Mouse (Mus musculus) kidney, embryonic 15.5 days (tissue): ENCODE results near the gene Aamp. TPM values are rescaled to one million over a fixed set of nuclear protein-coding genes. Genes with fewer than 3 reads are reported as not detected.
"Not testable (repeated sequence)": the region's sequence is repeated elsewhere in the genome, so short reads cannot be mapped to it uniquely, and the experiment has no call there.

Source experiments
- ATAC-seq: fragments of 200-750 bp; cut with Nextera tagmentation; replicated peaks from 2 replicates; pipeline ENCODE4 v1.8.0; 2017; ENCODE audit warnings: moderate TSS enrichment; ENCODE audit not compliant: low FRiP score
- H3K27ac ChIP-seq: fragments of 300-500 bp; sonication (generic); 2 replicates; pipeline ENCODE4 v1.5.1; 2015; ENCODE audit warnings: mild to moderate bottlenecking, inconsistent platforms
- H3K27me3 ChIP-seq: fragments of 300-500 bp; sonication (generic); 2 replicates; pipeline ENCODE4 v1.6.1; 2015; ENCODE audit warnings: inconsistent platforms
- H3K36me3 ChIP-seq: fragments of 300-500 bp; sonication (generic); 2 replicates; pipeline ENCODE4 v1.6.1; 2015; ENCODE audit warnings: inconsistent platforms
- H3K4me1 ChIP-seq: fragments of 300-500 bp; sonication (generic); 2 replicates; pipeline ENCODE4 v1.6.1; 2015; ENCODE audit warnings: inconsistent platforms
- H3K4me2 ChIP-seq: fragments of 300-500 bp; sonication (generic); 2 replicates; pipeline ENCODE4 v1.6.1; 2015; ENCODE audit warnings: moderate library complexity, mild to moderate bottlenecking, inconsistent platforms
- H3K4me3 ChIP-seq: fragments of 300-500 bp; sonication (generic); replicated peaks from 2 replicates; pipeline ENCODE4 v1.5.1; 2015; ENCODE audit warnings: mild to moderate bottlenecking, inconsistent platforms
- H3K9ac ChIP-seq: fragments of 300-500 bp; sonication (generic); 2 replicates; pipeline ENCODE4 v1.6.1; 2015; ENCODE audit warnings: mild to moderate bottlenecking, inconsistent platforms
- H3K9me3 ChIP-seq: fragments of 300-500 bp; sonication (generic); replicated peaks from 2 replicates; pipeline ENCODE4 v1.6.1; 2016; ENCODE audit warnings: inconsistent platforms
- WGBS: fragments of 180-500 bp; shearing (Covaris S2); methylation state at CpG from one replicate; pipeline ENCODE4 v1.1.7; 2015; ENCODE audit warnings: mixed read lengths; 5-methylcytosine and 5-hydroxymethylcytosine counted together
- polyA plus RNA-seq: library from polyadenylated mRNA; unstranded; fragments of >200 nt; fragmentation: Nextera tagmentation; extraction: Ambion mirVana; gene quantifications from 2 replicates; pipeline ENCODE4 v1.2.1, GENCODE M21; 2015

Aamp gene
- polyA plus RNA-seq: 267 and 283 TPM in 2 replicates

DNA sequence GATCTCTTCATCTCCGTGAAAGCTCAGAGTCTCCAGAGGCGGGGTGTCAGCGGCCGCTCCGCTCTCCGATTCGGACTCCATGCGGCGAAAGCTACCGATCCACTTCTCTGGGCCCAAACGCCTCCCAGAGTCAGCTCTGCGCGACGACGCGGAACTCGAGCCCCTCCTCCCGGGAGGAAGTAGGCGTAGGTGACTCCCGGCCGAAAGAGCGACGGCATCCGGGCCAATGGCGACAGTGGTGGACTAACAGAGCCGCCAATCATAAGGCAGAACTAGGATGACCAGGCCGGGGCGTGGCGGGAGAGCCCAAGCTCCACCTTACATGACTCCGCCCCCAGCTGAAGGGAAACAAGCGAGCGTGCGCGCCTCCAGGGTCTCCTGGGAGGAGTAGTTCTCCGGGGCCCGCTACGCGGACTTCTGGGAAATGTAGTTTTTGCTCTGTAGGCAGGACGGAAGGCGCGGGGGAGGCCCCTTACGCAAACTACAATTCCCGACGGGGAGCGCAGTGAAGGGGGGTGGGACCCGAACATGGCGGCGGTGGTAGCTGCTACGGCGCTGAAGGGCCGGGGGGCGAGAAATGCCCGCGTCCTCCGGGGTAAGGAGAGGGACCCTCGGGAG is at the start of gene Aamp, which contains the start of gene Pnkd:
Gene Aamp (minus strand): TSS at position 196 of the 618 bp plus-strand sequence.
Gene Pnkd (plus strand): TSS at position 388 of the 618 bp plus-strand sequence.
- Histone ChIP-seq H3K4me1 (peaks cover 39% of the 10 kb centered on the region), H3K4me3 (peak within 1 kb of the TSS; percentile 92), H3K27me3 (no peaks in the 10 kb centered on the region), H3K36me3 (peaks cover 68% of the 10 kb centered on the region), H3K4me2 (peak within 1 kb of the TSS; percentile 80), H3K9ac (peak within 1 kb of the TSS; percentile 86), H3K9me3 (no peaks in the 10 kb centered on the region), H3K27ac (peak within 1 kb of the TSS; percentile 89)
- WGBS: under 1% methylated on average over 55 of the region's 56 CpGs
- ATAC-seq: peak; percentile 97

DNA sequence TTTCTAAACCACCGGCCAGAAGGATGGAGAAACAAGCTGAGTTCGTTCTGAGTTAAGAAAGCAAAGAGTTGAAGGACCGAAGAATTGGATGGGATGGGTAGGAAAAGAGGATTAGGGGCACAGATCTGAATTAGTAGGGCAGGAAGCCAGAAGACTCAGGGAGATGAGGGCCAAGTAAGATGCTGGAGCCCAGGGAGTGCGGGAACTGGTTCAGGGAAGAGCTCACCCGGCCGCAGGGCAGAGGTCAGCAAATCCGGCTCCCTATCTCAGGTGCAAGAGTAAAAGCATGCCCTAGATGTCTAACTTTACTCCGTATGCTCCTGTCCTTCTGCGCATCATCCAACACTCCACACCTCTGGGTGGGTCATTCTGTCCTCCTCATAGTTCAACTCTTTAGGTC is 48.4 kb upstream of the Aamp start:
- no peak for ATAC-seq
- Histone ChIP-seq H3K27me3 (no peaks in the 10 kb centered on the region), H3K4me1 (peaks cover 56% of the 10 kb centered on the region), H3K36me3 (no peaks in the 10 kb centered on the region; the same call in 1 of the 2 replicates), H3K9ac (peak overlapping the region; percentile 61), H3K27ac (peak overlapping the region; percentile 86), H3K9me3 (no peaks in the 10 kb centered on the region), H3K4me2 (peak overlapping the region; percentile 91), H3K4me3 (peak overlapping the region; percentile 53)
- 5% methylated on average over 9 of the region's 9 CpGs for WGBS

DNA sequence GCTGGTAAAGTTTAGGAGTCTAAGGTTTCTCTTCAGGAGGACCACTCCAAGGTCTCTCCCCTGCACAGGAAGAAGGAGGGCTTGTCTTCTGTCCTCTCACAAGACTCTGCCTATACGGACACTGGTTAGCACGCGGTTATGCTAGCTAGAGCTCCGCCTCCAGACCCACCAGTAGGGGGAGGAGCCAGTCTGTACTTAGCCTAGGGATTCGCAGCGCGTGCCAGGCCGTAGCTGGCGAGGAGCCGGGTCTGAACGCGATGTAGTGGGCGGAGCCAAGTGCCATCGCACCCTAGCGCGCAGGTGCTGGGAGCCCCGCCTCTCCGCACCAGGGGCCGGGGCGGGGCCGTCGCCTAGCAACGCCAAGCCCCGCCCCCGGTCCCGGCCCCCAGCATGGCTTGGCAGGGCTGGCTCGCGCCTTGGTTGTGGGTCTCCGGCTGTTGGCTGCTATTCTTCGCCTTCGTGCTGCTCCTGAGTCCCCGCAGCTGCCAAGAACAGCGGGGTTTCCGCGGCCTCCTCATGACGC is 47.8 kb upstream of the Aamp start:
- Histone ChIP-seq H3K27me3 (no peaks in the 10 kb centered on the region), H3K4me3 (peak overlapping the region; percentile 53), H3K4me1 (peaks cover 56% of the 10 kb centered on the region), H3K4me2 (peak overlapping the region; percentile 91), H3K27ac (peak overlapping the region; percentile 86), H3K36me3 (no peaks in the 10 kb centered on the region; the same call in 1 of the 2 replicates), H3K9me3 (no peaks in the 10 kb centered on the region), H3K9ac (peak overlapping the region; percentile 61)
- WGBS: 0% methylated on average over 35 of the region's 36 CpGs
- ATAC-seq: peak; percentile 97

DNA sequence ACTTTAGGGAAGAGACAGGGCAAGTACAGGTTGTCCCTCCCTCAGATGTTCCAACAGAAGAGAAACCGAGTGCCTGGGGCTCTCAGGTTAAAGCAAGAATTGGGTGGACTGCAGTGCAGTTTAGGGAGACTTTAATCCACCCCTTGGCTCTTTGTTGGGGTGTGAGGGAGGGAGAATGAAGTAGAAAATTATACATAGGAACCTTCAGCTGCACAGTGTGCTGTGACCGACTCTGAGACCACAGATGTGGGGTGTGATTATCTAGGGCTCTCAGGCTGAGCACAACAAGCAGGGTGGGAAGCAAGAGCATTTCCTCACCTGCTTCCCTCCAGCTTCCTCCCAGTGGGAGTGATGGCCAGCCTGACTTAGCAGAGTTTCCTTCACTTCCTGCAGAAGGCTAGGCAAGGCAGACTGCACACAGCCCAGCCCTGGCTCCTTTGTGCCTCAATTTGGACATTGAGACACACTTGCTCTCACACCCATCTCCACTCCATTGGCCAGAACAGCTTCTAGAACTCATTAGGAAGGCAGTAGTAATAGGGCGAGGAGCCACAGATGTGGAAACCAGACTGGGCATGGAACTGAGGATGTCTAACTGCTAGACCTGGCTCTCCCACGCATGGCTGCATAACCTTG is 46.6 kb upstream of the Aamp start:
- Histone ChIP-seq H3K4me1 (peaks cover 56% of the 10 kb centered on the region), H3K9me3 (no peaks in the 10 kb centered on the region), H3K9ac (no peak overlapping the region), H3K27ac (peak overlapping the region; percentile 86), H3K27me3 (no peaks in the 10 kb centered on the region), H3K4me3 (no peak overlapping the region), H3K36me3 (no peaks in the 10 kb centered on the region; the same call in 1 of the 2 replicates), H3K4me2 (no peak overlapping the region)
- 55% methylated on average over 4 of the region's 4 CpGs for WGBS
- ATAC-seq: no peak

DNA sequence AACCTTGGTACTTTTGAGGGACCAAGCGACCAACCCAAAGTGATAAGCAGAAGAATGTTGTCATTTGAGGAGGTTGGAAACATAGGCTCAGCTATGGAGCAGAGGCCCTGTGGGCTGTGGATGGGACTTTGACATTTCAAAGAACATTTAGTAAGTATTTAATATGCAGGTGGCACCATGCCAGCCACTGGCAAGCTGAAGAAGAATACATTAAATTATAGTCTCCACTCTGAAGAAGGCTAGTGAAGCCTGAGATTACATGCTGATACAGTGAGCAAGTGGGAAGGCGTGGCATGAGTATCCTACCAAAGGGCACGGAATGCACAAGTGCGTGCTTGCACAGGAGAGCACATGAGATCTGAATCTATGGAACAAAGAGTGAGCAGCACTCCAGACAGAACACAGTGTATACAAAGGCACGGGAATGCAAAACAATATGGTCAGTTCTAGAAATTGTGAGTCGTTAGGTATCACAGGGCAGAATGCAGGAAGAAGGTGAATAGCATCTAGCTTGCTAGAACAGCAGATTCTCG is 45.4 kb upstream of the Aamp start:
- ATAC-seq: no peak
- H3K4me2 ChIP-seq: no peak overlapping the region
- no peaks in the 10 kb centered on the region for H3K9me3 ChIP-seq
- H3K4me3 ChIP-seq: no peak overlapping the region
- no peaks in the 10 kb centered on the region; the same call in 1 of the 2 replicates for H3K36me3 ChIP-seq
- WGBS: 76% methylated on average over 7 of the region's 7 CpGs
- peaks cover 50% of the 10 kb centered on the region for H3K4me1 ChIP-seq
- H3K27me3 ChIP-seq: no peaks in the 10 kb centered on the region
- peak overlapping the region; percentile 86 for H3K27ac ChIP-seq
- no peak overlapping the region for H3K9ac ChIP-seq

DNA sequence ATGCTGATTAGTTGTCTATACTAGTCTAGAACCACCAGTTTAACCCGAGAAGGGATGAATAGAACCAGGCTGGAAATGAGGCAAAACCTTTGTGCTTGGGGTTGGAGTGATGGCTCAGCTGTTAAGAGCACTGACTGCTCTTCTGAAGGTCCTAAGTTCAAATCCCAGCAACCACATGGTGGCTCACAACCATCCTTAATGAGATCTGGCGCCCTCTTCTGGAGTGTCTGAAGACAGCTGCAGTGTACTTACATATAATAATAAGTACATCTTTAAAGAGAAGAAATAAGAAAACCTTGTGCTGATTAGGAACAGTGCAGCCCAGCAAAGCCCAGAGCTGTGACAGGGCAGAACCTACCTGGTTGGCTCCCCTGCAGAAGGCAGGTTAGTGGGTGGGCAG is 42.4 kb upstream of the Aamp start:
- WGBS: 76% methylated on average over 2 of the region's 2 CpGs
- H3K9me3 ChIP-seq, H3K4me3 ChIP-seq, H3K36me3 ChIP-seq, H3K27me3 ChIP-seq, H3K9ac ChIP-seq, H3K4me2 ChIP-seq, H3K27ac ChIP-seq, ATAC-seq: not testable (repeated sequence)
- H3K4me1 ChIP-seq: peaks cover 25% of the 10 kb centered on the region

DNA sequence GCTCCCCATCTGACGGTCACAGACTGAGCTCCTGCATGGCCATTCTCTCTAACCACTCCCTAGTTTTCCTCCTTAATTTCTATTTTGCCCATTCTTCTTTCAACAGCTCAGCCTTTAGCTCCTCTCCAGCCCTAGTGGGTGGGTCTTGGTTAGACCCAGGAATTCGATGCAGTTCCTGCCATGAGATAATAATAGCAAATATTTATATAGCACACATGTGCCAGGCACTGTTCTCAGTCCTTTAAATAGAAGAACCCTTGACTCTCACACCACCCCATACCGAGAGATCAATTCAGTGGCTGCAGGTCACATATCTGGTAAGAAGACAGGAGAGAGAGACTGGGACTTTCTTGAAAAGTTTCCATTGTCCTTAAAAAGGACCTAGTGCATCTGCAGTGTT is 36.9 kb upstream of the Aamp start:
- no peaks in the 10 kb centered on the region for H3K9me3 ChIP-seq
- no peak overlapping the region for H3K4me2 ChIP-seq
- WGBS: 84% methylated on average over 3 of the region's 3 CpGs
- H3K4me1 ChIP-seq: no peaks in the 10 kb centered on the region
- H3K36me3 ChIP-seq: no peaks in the 10 kb centered on the region
- H3K4me3 ChIP-seq: no peak overlapping the region
- H3K27ac ChIP-seq: no peak overlapping the region
- ATAC-seq: no peak
- H3K9ac ChIP-seq: no peak overlapping the region
- no peaks in the 10 kb centered on the region for H3K27me3 ChIP-seq

DNA sequence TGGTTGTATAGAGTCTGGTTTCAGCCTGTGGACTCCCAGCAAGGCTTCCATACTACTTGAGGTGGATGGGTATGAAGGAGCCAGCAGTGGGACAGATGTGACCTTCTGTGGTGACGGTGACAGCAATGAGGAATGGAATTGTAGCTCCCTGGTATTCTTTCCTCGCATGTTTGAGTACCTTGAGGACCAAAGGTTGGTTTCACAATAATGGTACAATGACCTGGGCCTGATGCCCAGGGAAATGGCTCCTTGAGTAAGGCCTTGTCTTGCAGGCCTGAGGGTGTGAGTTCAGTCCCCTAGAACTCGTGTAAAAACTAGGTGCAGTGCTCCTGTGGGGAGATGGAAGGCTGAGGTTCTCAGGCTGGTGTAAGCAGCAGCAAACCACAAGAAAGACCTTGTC is 34.2 kb upstream of the Aamp start:
- Histone ChIP-seq H3K9ac (no peak overlapping the region), H3K4me2 (no peak overlapping the region), H3K4me3 (no peak overlapping the region), H3K9me3 (no peaks in the 10 kb centered on the region), H3K27ac (no peak overlapping the region), H3K27me3 (no peaks in the 10 kb centered on the region), H3K36me3 (no peaks in the 10 kb centered on the region), H3K4me1 (no peaks in the 10 kb centered on the region)
- 86% methylated on average over 3 of the region's 3 CpGs for WGBS
- no peak for ATAC-seq

DNA sequence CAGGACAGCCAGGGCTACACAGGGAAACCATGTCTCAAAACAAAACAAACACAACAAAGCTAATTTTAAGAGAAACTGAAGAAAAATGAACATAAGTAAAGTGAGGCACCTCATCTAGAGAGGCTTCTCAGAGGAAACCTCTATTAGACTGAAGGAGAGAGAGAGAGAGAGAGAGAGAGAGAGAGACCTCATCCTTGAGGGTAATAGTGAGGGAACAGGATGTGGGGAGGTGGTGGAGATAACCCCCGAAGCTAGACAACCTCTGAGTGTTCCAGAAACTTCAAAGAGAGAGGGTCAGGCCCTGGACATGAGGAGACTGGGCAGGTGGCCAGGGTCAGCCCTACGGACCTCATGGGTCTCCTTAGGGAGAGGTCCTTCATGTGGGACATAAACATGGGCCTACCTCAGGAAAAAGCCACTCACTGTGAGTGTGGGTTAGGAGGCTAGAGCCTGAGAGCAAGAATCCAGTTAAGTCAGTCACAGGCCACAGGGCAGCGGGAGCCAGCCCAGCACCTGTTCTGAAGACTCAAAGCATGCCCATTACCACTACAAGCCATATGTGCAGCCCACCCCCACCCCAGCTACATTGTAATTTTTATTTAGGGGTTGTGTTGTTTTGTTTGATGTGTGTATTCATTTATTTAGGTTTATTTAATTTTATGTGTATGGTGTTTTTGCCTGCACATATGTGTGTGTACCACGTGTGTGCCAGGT is 31.7 kb upstream of the Aamp start:
- WGBS: 69% methylated on average over 4 of the region's 4 CpGs
- H3K36me3 ChIP-seq: no peaks in the 10 kb centered on the region
- no peaks in the 10 kb centered on the region for H3K9me3 ChIP-seq
- 0 out of 2 replicates have a peak, but pooled peaks cover 3% of the 10 kb centered on the region for H3K4me1 ChIP-seq
- H3K27me3 ChIP-seq: no peaks in the 10 kb centered on the region
- ATAC-seq: no peak
- H3K9ac ChIP-seq: no peak overlapping the region
- H3K27ac ChIP-seq: no peak overlapping the region
- no peak overlapping the region for H3K4me2 ChIP-seq
- no peak overlapping the region for H3K4me3 ChIP-seq

DNA sequence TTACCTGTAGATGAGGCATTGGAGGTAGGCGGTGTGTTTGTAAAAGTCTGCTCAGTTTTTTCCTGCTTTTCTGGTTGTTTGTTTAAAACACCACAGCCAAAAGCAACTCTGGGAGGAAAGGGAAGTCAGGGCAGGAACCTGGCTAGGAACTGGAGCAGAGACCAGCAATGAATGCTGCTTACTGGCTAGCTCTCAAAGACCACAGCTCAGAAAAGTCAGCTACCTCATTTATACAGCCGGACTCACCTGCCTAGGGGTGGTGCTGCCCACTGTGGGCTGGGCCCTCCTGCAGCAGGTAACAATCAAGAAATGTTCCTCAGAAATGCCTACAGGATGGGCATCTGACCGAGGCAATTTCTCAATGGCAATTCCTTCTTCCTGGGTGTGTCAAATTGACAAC is 30.3 kb upstream of the Aamp start:
- H3K4me3 ChIP-seq: no peak overlapping the region
- H3K27me3 ChIP-seq: no peaks in the 10 kb centered on the region
- peaks cover 6% of the 10 kb centered on the region; the same call in 1 of the 2 replicates for H3K4me1 ChIP-seq
- no peak for ATAC-seq
- 0 out of 2 replicates have a peak overlapping the region, but pooled peaks have one; percentile 3 for H3K27ac ChIP-seq
- no peaks in the 10 kb centered on the region for H3K9me3 ChIP-seq
- no peaks in the 10 kb centered on the region for H3K36me3 ChIP-seq
- no peak overlapping the region for H3K4me2 ChIP-seq
- no peak overlapping the region for H3K9ac ChIP-seq
- 90% methylated on average over 3 of the region's 3 CpGs for WGBS

DNA sequence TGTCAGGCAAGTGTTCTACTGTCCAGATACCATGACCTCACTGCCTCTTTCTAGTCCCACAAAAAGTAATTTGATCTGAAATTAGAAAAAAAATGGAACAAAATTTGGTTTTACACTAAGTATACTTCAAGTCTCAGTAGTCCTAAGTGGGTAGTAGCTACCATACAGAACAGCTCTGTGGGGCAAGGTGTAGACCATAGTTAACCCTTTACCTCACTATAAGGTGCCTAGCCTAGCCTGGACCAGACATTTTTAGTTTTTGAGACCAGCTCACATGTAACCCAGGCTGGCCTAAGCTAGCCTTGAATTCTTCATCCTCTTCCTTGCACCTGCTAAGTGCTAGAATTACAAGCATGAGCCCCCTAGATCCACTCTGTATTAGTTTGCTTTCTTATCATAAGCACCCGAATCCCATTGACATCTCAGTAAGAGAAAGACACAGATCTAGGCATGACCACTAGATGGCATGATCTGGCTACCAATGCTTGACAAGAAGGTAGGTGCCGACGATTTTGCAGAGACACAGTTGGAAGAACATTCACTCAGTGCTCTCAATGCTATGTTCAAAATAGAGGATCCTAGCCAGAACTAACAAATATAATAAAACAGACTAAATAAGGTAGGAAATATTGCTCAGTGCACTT is 28.6 kb upstream of the Aamp start:
- Histone ChIP-seq H3K4me3 (no peak overlapping the region), H3K4me1 (peaks cover 7% of the 10 kb centered on the region; the same call in 1 of the 2 replicates), H3K9me3 (no peaks in the 10 kb centered on the region), H3K36me3 (no peaks in the 10 kb centered on the region), H3K4me2 (no peak overlapping the region), H3K27ac (no peak overlapping the region), H3K27me3 (no peaks in the 10 kb centered on the region), H3K9ac (no peak overlapping the region)
- 2% methylated on average over 3 of the region's 3 CpGs for WGBS
- ATAC-seq: peak; percentile 30; the same call in 1 of the 2 replicates
